Mouse (Mus musculus) ovary, adult 18-20 months (tissue): ENCODE results near the gene Usp54.

Experiments used
- DNase-seq: peaks from one replicate; pipeline ENCODE4 v3.0.0; 2022; ENCODE audit warnings: low spot score, mixed read lengths

Gene Usp54

DNA sequence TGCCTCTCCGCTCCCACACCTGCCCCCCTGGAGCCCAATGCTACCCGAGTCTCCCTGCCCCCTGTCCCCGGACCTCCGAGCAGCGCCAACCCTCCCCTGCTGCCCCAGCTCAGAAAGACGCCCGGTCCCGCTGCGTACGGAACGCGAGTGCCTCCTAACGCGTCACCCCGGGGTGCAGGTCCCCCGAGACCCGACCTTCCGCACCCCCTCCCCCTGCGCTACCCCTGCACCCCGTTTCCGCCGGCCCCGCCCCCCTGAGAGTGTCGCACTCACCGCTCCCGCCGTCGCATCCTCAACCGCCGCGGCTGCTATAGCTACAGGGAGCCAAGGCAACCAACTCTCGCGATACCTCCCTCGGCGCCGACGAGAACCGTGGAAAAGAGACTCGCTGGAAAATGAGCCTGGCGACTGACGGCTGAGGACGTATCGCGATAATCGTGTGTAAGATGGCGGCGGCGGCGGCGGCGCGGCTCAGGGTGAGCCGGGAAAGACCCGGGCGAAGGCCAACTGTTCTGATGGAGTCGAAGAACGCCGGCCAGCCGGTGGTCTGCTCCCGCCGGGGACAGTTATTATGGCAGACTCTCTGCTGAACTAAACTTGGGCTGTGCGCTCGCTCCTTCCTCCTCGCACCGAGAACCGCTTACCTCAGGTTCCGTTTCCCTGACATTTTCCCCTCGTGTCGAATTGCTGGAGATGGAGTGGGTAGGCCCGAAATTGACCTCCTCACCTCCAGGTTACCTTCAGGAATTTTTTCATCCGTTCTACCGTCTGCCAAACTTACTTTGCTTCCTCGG lies at the start of gene Usp54:
Gene Usp54 (minus strand): TSS at position 420 of the 794 bp plus-strand sequence.
- peak; percentile 94 for DNase-seq

DNA sequence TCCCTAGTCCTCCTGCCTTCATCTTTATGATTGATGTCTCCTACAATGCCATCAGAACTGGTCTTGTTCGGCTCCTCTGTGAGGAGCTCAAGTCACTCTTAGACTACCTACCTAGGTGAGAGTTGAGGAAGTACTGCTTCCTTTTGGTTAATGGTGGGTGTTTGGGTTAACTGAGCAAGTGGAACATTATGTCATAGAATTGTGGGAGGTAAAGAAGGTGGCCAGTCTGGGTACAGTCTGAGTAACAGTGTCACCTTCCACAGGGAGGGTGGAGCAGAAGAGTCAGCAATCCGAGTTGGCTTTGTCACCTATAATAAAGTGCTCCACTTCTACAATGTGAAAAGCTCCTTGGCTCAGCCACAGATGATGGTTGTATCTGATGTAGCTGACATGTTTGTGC lies 48.1 kb upstream of the Usp54 start:
- DNase-seq, result no peak

DNA sequence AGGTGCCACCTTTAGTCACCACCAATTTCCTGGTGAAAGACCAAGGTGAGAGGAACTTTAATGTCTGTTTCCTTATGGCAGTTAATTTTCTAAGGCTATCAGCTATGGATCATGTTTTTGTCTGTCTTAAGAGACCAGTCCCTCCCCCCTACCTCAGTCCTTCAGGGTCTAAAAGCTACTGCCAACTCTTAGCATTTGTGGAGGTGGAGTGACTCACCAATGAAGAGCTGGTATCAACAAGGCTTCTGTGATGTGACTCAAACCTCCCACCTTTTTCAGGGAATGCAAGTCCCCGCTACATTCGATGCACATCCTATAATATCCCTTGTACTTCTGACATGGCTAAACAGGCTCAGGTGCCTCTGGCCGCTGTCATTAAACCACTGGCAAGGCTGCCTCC lies 45.7 kb upstream of the Usp54 start:
- DNase-seq, result no peak

DNA sequence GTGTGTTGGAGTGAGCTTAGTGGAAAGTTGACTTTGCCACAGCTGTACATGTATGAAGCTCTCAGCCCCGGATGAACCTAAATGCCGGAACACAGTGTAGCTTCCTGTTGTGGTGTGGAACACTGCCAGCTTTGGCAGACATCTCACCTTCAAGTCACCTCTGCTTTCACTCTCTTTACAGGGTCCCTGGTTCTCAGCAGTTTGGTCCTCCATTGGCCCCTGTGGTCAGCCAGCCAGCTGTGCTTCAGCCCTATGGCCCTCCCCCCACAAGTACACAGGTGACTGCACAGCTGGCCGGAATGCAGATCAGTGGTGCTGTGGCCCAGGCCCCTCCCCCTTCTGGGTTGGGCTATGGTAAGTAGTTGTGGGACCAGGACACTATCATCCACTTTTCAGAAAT lies 41.6 kb upstream of the Usp54 start:
- no peak for DNase-seq

DNA sequence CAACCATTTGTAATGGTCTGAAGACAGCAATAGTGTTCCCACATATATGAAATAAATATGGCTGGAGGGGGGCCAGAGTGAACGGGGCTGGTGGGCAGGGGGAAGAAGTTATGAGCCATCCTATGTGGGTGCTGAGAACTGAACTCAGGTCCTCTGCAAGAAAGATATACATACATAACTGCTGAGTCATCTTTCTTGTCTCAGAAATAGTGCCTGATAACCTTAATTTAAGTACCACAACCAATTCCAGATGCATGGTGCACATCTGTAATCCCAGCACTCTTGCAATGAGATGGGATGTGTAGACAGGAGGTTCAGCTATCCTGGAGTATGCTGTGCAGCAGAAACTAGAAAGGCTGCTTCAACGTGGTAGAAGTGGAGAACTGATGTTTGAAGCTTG lies 40.9 kb upstream of the Usp54 start:
- DNase-seq, result no peak

DNA sequence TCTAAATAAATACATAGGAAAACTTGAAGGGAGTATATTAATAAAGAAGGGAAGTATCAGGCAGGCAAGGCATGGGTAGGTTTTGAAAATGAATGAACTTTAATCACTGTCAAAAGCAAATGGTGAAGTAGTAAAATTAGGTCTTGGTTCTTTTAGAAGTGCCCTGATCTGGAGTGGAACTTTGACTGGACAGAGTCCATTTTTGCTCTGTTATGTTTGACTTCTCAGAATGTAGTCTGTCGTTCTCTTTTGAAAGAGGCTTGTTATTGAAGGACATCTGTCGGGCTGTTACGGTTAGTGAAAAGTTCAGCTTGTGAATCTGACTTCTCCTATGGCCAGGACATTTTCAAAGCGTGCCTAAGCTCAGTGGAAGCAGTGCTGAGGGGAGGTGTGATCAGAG lies 37.0 kb upstream of the Usp54 start:
- no peak for DNase-seq

DNA sequence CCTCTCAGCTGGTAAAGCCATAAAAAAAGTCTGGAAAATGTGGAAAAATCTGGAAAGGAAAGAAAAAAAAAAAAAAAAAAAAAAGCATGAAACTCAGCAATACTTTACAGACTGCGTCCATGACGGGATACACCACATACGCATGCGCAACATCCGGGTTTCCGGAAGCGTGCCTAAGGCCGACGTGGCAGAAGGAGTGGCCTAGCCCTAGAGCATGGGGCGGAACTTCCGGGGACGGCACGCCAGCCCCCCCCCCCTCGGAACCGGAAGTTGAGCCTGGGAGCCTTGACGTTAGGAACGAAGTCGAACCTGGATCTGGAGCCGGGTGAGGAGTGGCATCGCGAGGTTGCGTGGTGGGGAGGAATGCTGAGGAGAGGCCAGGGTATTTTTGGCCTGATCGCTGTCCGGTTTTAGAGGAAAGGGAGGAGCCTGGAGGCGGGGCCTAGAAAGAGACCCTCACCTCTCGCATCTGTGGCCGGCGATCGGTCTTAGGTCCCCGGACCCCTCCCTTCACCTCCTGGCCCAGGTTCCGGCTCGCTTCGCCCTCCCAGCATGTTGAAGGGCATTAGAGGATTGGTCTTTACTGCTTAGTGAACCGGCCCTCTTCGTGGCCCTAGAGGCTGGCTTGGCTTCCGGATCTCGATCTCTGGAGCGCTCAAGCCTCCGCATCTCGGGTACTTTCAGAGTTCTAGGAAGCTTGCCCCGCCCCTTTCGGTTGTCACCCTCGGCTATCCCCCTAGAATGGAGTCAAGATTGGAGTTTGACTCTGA lies 33.4 kb upstream of the Usp54 start, which contains the start of gene Sec24c:
Gene Sec24c (plus strand): TSS at position 245 of the 770 bp plus-strand sequence.
- DNase-seq, result peak; percentile 97

DNA sequence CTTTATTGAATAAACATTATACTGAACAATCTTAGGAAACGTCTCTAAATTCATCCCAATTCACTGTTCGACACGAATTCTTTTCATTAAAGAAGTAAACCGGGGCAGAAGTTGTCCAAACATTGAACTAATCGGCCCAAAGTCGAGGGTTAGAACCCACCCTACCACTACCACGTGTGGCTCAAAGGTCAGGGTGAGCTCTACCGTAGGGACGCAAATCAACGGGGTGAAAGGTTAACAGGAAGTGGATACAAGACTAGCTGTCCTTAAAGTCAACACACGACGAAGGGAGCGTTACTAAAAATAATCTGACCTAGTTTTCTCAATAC lies 32.8 kb upstream of the Usp54 start:
- no peak for DNase-seq

DNA sequence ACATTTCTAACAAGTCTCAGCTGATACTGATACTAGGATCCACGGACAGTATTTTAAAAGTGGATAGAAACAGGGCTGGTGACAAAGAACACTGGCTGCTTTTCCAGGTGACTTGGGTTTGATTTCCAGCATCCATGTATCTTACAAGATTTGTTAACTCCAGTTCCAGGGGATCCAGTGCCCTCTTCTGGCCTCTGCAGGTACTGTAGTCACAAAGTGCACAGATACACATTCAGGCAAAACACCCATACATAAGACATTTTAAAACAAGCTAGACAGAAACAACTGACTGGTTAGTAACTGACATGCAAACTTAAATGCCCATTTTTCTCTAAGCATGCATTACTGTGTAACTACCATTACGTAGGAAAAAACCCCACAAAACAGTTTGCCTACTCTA lies 32.1 kb upstream of the Usp54 start:
- DNase-seq, result no peak

DNA sequence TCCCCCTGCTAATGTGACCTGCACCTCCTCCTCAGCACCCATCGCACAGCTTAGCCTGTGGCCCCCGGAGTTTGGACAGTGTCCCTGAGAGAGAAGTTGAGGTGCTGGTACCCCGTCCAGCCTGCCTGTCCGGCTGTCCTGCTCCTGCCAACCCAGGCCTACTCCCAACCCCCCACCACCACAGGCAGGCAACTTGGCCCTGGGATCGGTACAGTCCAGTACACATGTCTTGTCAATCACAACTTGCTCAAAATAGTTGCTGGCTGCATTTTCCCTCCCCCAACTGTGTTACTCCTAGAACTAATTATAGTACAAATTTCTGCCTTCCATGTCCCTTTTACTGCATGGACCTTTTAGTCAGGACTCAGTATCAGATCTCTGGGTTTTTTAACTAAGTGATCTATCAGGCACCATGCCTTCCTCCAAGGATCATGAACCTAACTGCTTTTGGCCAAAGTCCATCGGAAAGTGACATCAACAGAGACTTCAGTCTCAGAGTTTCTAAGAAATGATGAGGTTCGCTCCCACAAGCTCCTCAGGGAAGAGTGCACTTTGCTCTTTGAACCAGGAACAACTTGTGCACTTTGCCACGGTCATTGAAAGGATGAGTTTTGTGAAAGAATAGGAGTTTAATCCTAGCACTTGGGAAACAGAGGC lies 27.4 kb upstream of the Usp54 start, which contains the start of gene Synpo2l:
Gene Synpo2l (minus strand): TSS at position 201 of the 657 bp plus-strand sequence.
- DNase-seq, result no peak

DNA sequence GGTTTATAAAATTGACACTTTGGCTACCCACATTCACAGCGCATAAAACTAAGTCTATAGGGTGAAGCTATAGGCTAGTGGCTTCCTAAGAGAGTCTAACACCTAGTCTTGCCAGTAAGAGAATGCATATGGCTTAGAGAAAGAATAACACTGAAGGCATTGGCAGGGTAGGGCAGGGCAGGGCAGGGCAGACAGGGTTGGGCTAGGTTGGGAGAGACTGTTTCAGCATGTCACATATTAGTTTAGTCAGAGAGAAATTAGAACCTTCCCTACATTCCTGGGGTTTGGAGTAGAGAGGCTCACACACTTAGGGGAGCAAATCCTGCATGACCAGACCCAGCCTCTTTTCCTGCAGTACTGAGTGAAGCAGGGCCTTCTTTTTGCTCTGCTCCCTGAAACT lies 26.6 kb upstream of the Usp54 start:
- no peak for DNase-seq

DNA sequence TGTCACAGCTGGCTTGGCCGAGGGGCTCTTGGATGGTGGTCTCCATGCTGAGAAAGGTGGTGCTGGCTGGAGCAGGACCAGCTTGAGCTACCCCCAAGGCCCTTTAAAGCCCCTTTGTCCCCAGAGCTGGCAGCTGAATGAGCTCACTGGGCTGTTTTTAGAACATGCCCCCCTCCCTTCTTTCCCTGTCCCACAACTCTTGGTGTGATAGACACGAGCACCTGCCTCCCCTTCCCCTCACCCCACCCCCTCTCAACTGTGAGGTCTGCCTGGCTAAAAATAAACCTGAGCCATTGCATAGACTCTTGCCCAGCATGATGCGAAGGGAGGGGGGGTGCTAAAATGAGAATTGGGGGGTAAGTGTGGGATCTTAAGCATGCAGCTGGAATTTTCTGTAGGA lies 23.6 kb upstream of the Usp54 start:
- no peak for DNase-seq

DNA sequence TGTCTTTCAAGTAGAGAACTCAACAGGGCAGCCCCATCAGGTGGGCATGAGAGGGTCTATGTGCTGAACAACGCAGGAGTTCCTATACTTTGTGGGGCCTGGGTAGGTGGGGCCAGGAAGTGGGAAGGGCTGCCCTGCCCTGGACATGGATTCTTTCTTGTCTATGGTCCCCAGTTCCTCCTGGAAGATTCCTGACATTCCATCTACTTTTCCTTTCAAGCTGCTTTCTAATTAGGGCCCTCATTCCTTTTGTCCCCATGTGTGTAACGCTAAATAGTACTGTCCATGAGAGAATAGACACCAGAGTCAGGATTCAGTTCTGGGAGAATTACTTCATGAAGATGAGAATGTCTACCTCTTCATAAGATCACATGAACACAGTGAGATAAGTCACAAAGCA lies 22.7 kb upstream of the Usp54 start:
- no peak for DNase-seq

DNA sequence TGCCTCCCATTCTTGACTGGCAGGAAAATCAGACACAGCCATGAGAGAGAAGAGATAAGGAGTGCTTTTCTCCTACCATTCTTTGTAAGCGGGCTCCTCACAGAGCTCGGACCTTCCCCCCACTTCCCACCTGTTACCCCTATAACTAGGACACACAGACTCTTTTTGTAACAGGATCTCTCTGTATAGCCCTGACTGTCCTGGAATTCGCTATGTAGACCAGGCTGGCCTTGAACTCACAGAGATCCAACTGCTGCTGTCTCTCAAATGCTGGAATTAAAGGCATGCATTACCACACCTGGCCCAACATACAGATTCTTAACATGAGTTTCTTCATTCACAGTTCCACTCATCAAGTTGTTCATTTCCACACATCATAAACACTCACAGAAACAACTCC lies 21.9 kb upstream of the Usp54 start:
- no peak for DNase-seq

DNA sequence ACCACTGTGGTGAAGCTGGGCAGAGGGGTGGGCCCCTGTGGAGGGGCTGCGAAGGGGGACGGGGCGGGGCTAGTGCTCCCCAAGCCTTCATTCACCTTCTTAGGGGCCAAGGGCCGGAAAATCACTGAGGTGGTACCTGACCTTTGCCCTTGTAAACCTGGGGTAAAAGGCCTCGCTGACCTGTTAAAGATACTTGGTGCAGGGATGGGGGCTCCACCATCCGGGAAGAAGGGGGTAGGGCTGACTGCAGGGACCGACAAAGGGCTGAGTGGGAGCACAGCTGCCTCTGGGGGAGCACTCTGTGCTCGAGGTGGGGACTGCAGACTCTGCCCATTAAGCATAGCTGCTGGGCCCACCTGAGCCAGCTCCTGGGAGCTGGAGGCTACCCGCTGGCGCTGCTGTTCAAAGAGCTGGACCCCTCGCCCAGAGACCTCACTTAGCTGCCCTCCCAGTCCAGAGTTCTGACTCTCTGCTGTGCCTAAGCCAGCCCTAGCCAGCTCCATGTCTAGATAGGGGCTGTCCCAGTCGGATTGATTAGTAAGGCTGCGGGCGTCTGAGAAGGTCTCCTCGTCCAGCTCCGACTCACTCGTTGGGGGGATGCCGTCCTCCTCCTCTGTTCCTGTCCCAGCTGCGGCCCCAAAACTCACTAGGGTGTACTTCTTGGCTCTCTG lies 20.9 kb upstream of the Usp54 start:
- no peak for DNase-seq

DNA sequence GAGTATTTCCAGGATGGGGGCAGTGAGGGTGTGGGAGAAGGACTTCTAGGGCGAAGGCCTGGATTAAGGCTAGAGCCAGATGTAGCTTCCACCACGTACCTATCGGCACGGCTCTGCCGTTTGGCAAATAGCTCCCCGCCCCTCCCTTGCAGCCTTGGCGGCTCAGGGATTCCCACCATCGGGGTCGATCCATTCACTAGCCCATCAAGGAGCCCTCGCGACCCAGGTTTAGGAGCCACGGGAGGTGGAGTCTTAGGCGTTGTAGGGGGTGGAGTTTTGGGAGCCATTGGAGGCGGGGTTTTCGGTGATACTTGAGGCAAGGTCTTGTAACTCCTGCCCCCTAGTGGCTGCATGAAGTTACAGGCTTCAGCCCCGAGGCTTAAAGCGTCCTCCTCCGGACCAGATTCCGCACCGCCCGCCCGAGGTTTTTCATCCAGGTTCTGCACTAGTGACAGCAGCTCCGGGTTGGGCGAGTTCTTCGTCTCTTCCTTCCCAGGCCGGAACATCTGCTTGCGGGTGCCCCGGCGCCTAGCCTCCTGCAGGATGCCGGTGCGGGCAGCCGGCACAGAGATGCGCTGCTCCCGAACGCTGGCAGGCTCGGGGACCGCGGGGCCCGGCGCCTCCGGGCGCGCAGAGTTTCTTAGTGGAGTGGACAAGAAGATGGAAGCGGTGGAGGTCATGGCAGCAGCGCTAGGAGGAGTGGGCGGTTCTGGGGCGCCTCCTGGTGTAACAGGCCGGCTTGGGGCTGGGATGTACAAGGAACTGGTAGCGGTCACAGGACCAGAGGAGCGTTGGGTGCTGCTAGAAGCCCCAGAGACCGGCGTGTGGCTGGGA lies 20.2 kb upstream of the Usp54 start:
- peak; percentile 89 for DNase-seq

DNA sequence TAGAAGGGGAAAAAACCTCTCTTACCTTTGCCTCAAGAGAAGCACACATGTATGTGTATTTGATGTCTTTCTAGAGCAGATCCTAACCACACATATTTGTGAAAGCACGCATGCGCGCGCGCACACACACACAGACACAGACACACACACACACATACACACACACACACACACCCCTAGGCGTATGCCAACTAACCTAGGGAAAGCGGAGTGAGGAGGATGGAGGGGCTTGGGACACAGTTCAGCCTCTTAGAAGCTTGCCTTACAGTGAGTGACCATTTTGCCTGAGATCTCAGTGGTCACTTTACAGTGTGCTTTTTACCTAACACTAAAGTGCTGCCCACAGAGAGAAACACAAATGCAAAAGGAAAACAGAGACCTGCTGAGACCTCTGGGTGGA lies 18.8 kb upstream of the Usp54 start:
- no peak for DNase-seq

DNA sequence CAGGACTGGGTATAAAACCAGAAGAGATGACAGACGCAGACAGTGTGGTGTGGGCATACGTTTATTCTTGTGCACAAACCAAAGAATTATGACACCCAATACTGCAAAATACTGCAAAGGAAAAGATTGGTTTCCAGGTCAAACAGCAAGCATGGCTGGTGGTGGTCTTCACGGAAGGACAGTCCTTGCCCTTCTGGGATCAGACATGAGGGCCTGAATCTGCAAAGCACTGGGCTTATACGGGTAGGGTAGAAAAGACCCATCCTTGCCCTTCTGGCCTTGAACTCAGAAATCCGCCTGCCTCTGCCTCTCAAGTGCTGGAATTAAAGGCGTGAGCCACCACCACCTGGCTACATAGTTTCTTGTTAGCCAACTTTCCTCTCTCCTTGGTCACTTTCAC lies 18.0 kb upstream of the Usp54 start:
- DNase-seq, result no peak

DNA sequence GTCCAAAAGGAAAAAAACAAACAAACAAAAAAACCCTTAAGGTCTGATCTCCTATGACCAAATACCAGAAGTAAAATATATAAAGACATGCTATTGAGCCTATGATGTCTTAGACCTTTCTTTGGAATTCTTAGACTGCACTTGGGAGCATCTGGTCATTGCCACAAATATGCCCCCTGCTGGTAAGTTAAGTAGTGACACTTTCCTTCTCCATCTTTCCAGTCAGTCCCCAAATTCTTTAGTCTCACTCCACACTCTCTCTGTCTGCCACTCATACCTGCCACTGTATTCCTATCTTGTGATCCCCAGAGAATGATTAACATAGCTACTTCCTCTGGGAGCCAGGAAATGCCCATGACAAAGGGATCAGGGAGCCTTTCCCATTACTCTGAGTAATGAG lies 17.5 kb upstream of the Usp54 start:
- no peak for DNase-seq

DNA sequence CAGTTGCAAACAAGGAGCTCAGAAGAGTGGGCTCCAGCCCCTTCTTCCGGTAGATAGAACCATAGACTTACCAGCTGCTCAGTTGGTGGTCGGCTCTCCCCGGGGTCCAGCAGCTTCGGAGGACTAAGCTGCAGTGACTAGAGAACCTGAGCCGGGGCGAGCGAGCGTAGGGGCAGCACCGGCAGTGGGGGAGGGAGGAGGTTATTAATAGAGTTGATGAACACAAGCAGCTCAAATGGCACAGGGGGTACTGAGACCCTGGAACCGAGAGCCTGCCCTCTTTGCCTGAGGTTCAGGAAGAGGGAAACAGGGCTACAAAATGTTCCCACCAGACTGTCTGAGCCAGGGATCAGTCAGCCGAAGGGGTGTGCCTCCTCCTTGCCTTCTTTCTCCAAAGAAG lies 15.5 kb upstream of the Usp54 start, which contains the start of gene Myoz1:
Gene Myoz1 (minus strand): TSS at position 180 of the 400 bp plus-strand sequence.
- DNase-seq, result no peak

DNA sequence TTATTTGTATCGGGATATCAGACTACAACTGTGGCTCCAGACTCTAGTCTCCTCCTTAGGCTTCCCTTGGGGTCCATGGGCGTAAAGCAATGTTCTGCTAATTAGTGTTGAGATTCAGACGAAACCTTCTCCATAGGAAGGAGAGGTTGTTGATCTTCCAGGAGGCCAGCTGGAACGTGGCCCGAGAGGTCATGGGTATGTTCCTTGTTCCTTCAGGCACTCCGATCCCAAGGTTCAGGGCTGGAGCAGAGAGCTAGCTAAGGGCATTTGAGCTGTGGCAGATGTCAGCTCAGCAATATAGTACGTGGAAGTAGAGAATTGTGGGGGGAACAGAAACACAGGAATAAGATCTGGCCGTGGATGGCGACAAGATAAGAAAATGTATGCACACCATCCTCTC lies 14.9 kb upstream of the Usp54 start:
- no peak for DNase-seq
